Mouse (Mus musculus): ENCODE data around the gene Anxa1. TPM values are rescaled to one million over a fixed set of nuclear protein-coding genes. Genes with fewer than 3 reads are reported as not detected.

The Anxa1 gene
- polyA plus RNA-seq, 1 experiment, result 2.0 TPM

- DNase-seq (ENCODE audit: extremely low spot score in 1 of 2, low spot score in 1 of 2), result no peak
Observed at GRCm38 (mm10) chr19:20385645-20386044, 5.1 kb downstream of the Anxa1 start.

GRCm38 (mm10) chr19:20381207-20381752 lies 9.5 kb downstream of the Anxa1 start:
- DNase-seq (ENCODE audit: extremely low spot score in 1 of 2, low spot score in 1 of 2), result no peak

- DNase-seq (ENCODE audit: extremely low spot score in 1 of 2, low spot score in 1 of 2), result no peak
Observed at GRCm38 (mm10) chr19:20370175-20370574, 20.6 kb downstream of the Anxa1 start.

- no peak for DNase-seq (ENCODE audit: extremely low spot score in 1 of 2, low spot score in 1 of 2)
Observed at GRCm38 (mm10) chr19:20366571-20366970, 24.2 kb downstream of the Anxa1 start.

GRCm38 (mm10) chr19:20366010-20366409 lies 24.7 kb downstream of the Anxa1 start:
- DNase-seq (ENCODE audit: extremely low spot score in 1 of 2, low spot score in 1 of 2), result no peak

- DNase-seq (ENCODE audit: extremely low spot score in 1 of 2, low spot score in 1 of 2), result no peak
Observed at GRCm38 (mm10) chr19:20365364-20365763, 25.4 kb downstream of the Anxa1 start.

- no peak for DNase-seq (ENCODE audit: extremely low spot score in 1 of 2, low spot score in 1 of 2)
Observed at GRCm38 (mm10) chr19:20364931-20365330, 25.8 kb downstream of the Anxa1 start.

GRCm38 (mm10) chr19:20363221-20363620 lies 27.5 kb downstream of the Anxa1 start:
- no peak for DNase-seq (ENCODE audit: extremely low spot score in 1 of 2, low spot score in 1 of 2)

- DNase-seq (ENCODE audit: extremely low spot score in 1 of 2, low spot score in 1 of 2), result peak in 1 of 2 experiments; percentile 48
Observed at GRCm38 (mm10) chr19:20361917-20362577, 28.7 kb downstream of the Anxa1 start.

- DNase-seq (ENCODE audit: extremely low spot score in 1 of 2, low spot score in 1 of 2), result no peak
Observed at GRCm38 (mm10) chr19:20358679-20359078, 32.1 kb downstream of the Anxa1 start.

GRCm38 (mm10) chr19:20345317-20345917 lies 45.3 kb downstream of the Anxa1 start:
- peak; percentile 42 to 87 for DNase-seq (ENCODE audit: extremely low spot score in 1 of 2, low spot score in 1 of 2)

- DNase-seq (ENCODE audit: extremely low spot score in 1 of 2, low spot score in 1 of 2), result peak; percentile 20 to 85
Observed at GRCm38 (mm10) chr19:20344511-20345316, 46.0 kb downstream of the Anxa1 start.

GRCm38 (mm10) chr19:20344052-20344451 lies 46.7 kb downstream of the Anxa1 start:
- no peak for DNase-seq (ENCODE audit: extremely low spot score in 1 of 2, low spot score in 1 of 2)

Other genes with a start within 250 kb of the Anxa1 start
- gene Aldh1a1, start 101.8 kb upstream of the Anxa1 start, polyA plus RNA-seq (2012; rRNA removed), result 47.6 and 58.4 TPM in 2 replicates

All from frontal cortex, adult 2 months (tissue).